ENCODE assay signal across 8 mouse cellular contexts in genomic region chr3:88774939-88775841, GRCm38 (mm10). TPM values are rescaled to one million over a fixed set of nuclear protein-coding genes. Genes with fewer than 3 reads are reported as not detected.
A peak's percentile ranks its signal among the peaks of the same experiment; 100 is the strongest.
DNase-seq lines count a peak whose midpoint lies in the region; ATAC-seq lines count a peak whose summit lies in the region.
"Not testable (repeated sequence)": the region's sequence is repeated elsewhere in the genome, so short reads cannot be mapped to it uniquely, and the experiment has no call there.

Gene Syt11, minus strand, starts transcription at chr3:88775164.

- DNase-seq in embryo, embryonic 10.5 days (ENCODE audit: low spot score) = peak; percentile 45
- not testable (repeated sequence) for DNase-seq in left cerebral cortex, postnatal 10 days (ENCODE audit: extremely low spot score in 1 of 2, low spot score in 2 of 2)
- peak; percentile 44 to 46 for DNase-seq in lung, postnatal 4 days
- DNase-seq in yolk sac, embryonic 10.5 days (ENCODE audit: low spot score) = peak; percentile 42

- peak; percentile 50 for ATAC-seq in activated CD4-positive, CD25-positive, alpha-beta regulatory T cell, adult 4 months
- peak; percentile 83 for ATAC-seq in granulocyte monocyte progenitor cell, adult 5-6 weeks (replicated peaks; ENCODE audit: poor library complexity, severe bottlenecking)
- peak; percentile 49 for ATAC-seq in inflammation-experienced regulatory T-cells, adult 6 months
- ATAC-seq in neutrophil, adult 5-6 weeks (ENCODE audit: extremely low read depth, insufficient number of reproducible peaks, low FRiP score, poor library complexity, severe bottlenecking) = peak; percentile 80

- intact Hi-C loops in left cerebral cortex, postnatal 10 days (cut with DNase I) = not testable (repeated sequence)

RNA-seq across cellular contexts. Expression of gene Syt11, which starts in this region (rescaled TPM):
- polyA plus RNA-seq in activated CD4-positive, CD25-positive, alpha-beta regulatory T cell, adult 4 months (2017; shearing (Covaris generic)) = 100 to 1,000 TPM in 1 of 2 experiments, 10 to 100 TPM in 1; 95.9 to 102 TPM
- 0.19 and 0.62 TPM in 2 replicates for total RNA-seq in granulocyte monocyte progenitor cell, adult 5-6 weeks (2014; fragmentation: Nextera tagmentation)
- 0.65 and 1.1 TPM in 2 replicates for total RNA-seq in granulocyte monocyte progenitor cell, adult 5-6 weeks (2017)
- 100 to 1,000 TPM; 105 to 132 (median 111) TPM for polyA plus RNA-seq in inflammation-experienced regulatory T-cells, adult 6 months (2017; shearing (Covaris generic))
- 100 to 1,000 TPM; 433 to 447 TPM for total RNA-seq in left cerebral cortex, postnatal 10 days (2021)
- total RNA-seq in neutrophil, adult 5-6 weeks (2017) = 9.5 and 11.1 TPM in 2 replicates

Comparison
In these comparisons a context has a peak if more than half of its experiments do, and no peak if none do; other contexts are left out.
1. RNA of gene Syt11 (total RNA-seq): 433 to 447 TPM in left cerebral cortex, postnatal 10 days; 9.5 to 11.1 TPM in neutrophil, adult 5-6 weeks and 0.19 to 1.1 TPM in granulocyte monocyte progenitor cell, adult 5-6 weeks; every median in the first group is over 10 times any median in the second.
2. Peak in every context shown above with its lines, with median percentiles within 50 percentile points of each other: ATAC-seq.